Mouse (Mus musculus) gastrocnemius, adult 18-20 months (tissue): ENCODE data around the gene Pfpl. TPM values are rescaled to one million over a fixed set of nuclear protein-coding genes. Genes with fewer than 3 reads are reported as not detected.

ENCODE experiments used
- DNase-seq: peaks from one replicate; pipeline ENCODE4 v3.0.0; 2021; ENCODE audit warnings: low spot score
- total RNA-seq, 2 experiments: library from RNA; stranded (reverse); gene quantifications; 2 replicates each; pipeline ENCODE4 v1.2.3; 2021

Gene Pfpl
- total RNA-seq, 2 experiments from 2014 or later: not detected

- no peak for DNase-seq
These were observed 36.4 kb downstream of the Pfpl start for GRCm38 (mm10) chr19:12464127-12464526.

DNA sequence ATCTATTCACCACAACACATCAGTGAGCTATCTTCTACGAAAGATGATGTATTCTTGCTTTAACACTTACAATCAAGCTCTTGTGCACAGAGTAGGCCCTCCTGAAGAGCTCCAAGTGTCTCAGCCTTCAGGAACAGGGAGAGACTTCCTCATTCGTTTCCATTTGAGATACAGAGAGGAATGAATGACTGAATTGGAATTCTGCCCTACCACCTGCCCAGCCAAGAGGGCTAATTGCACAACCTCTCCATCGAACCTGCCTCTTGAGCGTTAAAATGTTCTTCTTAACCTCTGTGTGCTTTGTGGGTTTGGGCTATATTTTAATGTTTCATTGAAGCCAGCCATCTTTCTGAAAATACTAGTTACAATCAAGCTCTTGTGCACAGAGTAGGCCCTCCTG, 37.0 kb downstream of the Pfpl start:
- DNase-seq: no peak

GRCm38 (mm10) chr19:12465530-12466144, 37.9 kb downstream of the Pfpl start:
- no peak for DNase-seq

GRCm38 (mm10) chr19:12466204-12466603, 38.5 kb downstream of the Pfpl start:
- DNase-seq: peak; percentile 55

DNA sequence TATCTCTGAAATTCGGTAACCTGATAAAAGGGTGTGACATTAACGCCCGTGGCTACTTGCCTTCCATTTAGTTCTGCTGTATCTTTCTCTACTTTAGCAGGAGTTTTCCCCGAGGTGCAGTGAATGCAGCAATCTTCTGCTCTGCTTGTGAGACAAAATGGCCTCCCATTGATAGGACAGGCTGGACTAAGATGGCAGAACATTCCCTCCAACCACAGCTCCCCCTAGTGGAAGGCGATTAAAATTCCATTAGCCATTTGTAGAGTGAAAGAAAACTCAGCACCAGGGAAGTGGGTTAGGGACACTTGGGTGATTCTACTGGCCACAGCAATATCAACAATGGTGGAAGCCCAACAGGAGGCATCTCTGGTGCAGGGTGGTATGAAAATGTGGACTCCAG, 39.7 kb downstream of the Pfpl start:
- no peak for DNase-seq

- no peak for DNase-seq
These were observed 44.2 kb downstream of the Pfpl start for GRCm38 (mm10) chr19:12471866-12472265.

DNA sequence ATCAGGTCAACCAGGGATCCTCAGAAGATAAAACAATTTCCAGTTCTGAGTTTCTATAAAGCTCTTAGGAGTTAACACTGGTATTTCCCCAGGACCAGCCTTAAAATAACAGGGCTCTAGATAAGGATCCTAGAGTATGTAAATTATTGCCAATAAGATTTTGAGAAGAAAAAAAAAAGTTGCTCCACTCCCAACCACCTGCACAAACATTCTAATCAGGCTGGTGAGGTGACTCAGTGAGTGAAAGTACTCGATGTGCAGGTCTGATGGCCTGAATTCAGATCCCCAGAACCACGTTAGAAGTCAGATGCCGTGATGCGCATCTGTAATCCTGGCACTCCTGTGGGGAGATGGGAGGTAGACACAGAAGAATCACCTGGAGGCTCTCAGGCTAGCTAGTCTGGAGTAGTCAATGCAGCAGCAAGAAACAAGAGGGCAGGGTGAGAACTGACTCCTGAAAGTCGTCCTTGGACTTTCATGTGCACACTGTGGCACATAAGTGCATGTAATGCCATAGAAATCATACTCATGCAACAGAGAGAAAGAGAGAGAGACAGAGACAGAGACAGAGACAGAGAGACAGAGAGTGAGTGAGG, 44.8 kb downstream of the Pfpl start:
- DNase-seq: no peak

DNA sequence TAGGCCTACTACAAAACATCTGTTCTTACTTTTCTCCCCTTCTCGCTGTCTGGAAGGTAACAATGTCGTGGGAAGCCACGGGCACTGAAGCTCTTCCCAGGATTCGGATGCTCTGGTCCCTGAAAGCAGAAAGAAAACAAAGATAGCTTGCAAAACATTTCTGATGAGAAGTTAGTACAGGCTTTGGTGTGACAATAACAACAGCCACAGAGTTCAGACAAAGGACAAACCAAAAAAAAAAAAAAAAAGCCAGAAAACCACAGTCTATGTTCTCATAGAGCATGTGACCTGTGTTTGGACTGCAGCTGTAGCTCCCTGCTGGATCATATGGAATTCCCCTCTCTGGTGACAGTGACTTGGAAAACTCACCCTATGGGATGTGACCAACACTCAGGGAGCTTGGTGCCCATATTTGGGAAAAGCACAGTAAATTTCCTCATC, 45.5 kb downstream of the Pfpl start:
- no peak for DNase-seq

DNA sequence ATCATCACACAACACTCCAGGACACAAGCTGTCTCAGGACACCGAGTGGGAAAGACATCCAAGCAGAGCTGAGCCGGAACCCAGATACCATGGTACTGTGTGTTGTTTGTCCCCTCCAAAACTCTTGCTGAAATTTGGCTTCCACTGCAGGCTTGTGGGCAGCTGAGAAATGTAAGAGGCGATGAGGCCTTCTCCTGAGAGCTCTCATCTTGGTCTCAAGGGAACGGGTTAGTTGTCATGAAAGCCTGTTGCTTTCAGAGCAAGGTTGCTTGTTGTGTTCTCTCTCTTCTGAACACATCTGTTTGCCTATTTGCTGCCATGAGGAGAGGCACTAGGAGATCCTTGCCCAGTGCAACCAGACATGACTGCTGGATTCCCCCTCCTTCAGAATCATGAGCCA, 46.2 kb downstream of the Pfpl start:
- DNase-seq: no peak

DNA sequence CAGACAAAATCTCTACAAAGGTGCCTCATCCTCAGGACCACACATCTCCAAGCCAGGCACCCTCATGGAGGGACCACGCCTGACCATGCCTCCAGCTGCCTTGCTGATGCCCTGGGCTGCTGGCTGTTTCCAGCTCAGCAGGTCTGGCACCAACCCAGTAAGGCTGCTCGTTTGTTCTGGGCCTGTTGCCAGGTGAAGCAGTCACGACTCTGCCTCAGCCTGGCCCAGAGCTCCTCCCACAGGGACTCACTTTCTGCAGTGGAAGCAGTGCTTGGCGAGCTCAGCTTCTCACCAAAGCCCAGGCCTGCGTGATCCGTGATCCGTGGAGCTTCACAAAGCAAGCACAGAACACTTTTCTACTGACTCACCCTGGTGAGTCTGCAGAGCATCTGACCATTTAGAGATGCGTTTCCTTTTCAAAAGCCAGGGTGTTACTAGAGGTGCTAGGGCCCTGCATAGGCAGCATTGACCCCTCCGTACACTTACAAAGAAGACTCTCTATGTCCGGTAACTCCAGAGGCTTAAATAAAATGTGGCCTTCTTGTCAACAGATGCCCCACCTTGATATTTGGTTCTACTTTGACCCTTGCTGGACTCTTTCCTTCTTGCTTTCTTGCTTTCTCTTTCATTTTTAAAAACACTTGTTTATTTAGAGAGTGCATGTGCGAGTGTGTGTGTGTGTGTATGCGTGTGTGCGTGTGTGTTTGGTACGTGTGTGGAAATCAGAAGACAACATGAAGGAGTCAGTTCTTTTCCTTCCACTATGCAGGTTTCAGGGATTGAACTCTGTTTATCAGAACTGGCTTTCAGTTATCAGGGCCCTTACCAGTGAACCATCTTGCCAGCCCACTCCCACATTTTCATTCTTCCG, 47.9 kb downstream of the Pfpl start:
- peak; percentile 94 for DNase-seq

GRCm38 (mm10) chr19:12476721-12477270, 49.1 kb downstream of the Pfpl start:
- DNase-seq: no peak

- no peak for DNase-seq
These were observed 50.7 kb downstream of the Pfpl start for GRCm38 (mm10) chr19:12478369-12478768.

Other genes with a start within 250 kb of the Pfpl start
- gene Olfr1431, start 227.3 kb upstream of the Pfpl start, total RNA-seq: not detected
- gene Olfr1432, start 195.3 kb upstream of the Pfpl start, total RNA-seq: not detected
- not detected for gene Olfr262, start 186.2 kb upstream of the Pfpl start, total RNA-seq
- gene Olfr235, start 166.9 kb upstream of the Pfpl start, total RNA-seq: not detected
- not detected for gene Olfr1434, start 148.1 kb upstream of the Pfpl start, total RNA-seq
- gene Olfr1436, start 128.8 kb upstream of the Pfpl start, total RNA-seq: not detected
- gene Olfr1437, start 102.8 kb upstream of the Pfpl start, total RNA-seq: not detected
- not detected for gene Olfr1438-ps1, start 92.0 kb upstream of the Pfpl start, total RNA-seq
- gene Olfr1440, start 40.6 kb upstream of the Pfpl start, total RNA-seq: not detected
- gene Olfr1441, start 10.5 kb upstream of the Pfpl start, total RNA-seq: not detected
- 1 to 10 TPM in 1 of 2 experiments, under 1 TPM in 1; 0.80 to 1.6 TPM for gene Mpeg1, start 32.9 kb downstream of the Pfpl start, total RNA-seq
- gene Dtx4, start 73.5 kb downstream of the Pfpl start, total RNA-seq: 1 to 10 TPM; 2.9 to 3.7 TPM
- 1 to 10 TPM; 1.3 to 2.7 TPM for gene Fam111a, start 117.8 kb downstream of the Pfpl start, total RNA-seq
- gene Gm4952, start 172.1 kb downstream of the Pfpl start, total RNA-seq: not detected
- not detected for gene Glyat, start 205.4 kb downstream of the Pfpl start, total RNA-seq
- not detected for gene Olfr1442, start 242.5 kb downstream of the Pfpl start, total RNA-seq